Mouse (Mus musculus) ovary, postnatal 10 days (tissue): ENCODE measurements around the gene Rufy2.

ENCODE experiments used
- DNase-seq: peaks from one replicate; pipeline ENCODE4 v3.0.0; 2022; ENCODE audit warnings: low spot score

The Rufy2 gene

DNA sequence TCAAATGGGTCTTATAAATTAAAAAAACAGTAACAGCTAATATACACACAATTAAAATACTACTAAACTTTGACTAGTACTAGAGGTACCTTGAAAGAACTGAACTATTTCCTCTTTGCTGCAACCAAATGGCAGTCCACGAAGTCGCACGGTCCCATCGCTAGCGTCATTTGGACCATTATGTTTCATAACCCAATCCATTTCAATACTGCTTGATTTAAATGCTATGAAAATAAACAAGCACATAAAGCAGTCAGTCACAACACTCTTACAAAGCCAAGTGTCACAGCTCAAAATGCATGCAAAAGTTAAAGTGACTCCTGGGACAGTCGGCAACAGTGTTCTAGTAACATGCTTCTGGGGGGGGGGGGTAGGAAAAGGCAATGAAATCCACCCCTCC, 39.3 kb downstream of the Rufy2 start:
- no peak for DNase-seq

DNA sequence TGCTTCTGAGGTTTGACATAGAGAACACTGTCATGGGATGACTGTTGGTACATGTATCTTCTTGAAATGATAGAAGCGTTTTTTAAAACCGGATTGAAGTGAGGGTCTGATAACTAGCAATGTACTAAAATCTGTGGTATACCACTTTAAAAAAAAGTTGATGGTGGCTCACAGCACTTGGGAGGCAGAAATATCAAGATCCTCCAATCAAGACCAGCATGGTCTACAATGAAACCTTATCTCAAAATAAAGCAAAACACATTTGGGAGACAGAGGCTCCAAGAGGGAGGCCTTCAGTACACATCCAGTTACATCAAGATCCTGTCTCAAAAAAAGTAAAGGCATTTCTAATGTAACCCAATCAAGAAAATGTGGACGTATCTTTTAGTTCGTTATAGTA, 41.7 kb downstream of the Rufy2 start:
- no peak for DNase-seq

GRCm38 (mm10) chr10:63022541-63023120, 42.6 kb downstream of the Rufy2 start:
- DNase-seq: no peak

- peak; percentile 58 for DNase-seq
Measured at GRCm38 (mm10) chr10:63023121-63023748, 43.2 kb downstream of the Rufy2 start.

DNA sequence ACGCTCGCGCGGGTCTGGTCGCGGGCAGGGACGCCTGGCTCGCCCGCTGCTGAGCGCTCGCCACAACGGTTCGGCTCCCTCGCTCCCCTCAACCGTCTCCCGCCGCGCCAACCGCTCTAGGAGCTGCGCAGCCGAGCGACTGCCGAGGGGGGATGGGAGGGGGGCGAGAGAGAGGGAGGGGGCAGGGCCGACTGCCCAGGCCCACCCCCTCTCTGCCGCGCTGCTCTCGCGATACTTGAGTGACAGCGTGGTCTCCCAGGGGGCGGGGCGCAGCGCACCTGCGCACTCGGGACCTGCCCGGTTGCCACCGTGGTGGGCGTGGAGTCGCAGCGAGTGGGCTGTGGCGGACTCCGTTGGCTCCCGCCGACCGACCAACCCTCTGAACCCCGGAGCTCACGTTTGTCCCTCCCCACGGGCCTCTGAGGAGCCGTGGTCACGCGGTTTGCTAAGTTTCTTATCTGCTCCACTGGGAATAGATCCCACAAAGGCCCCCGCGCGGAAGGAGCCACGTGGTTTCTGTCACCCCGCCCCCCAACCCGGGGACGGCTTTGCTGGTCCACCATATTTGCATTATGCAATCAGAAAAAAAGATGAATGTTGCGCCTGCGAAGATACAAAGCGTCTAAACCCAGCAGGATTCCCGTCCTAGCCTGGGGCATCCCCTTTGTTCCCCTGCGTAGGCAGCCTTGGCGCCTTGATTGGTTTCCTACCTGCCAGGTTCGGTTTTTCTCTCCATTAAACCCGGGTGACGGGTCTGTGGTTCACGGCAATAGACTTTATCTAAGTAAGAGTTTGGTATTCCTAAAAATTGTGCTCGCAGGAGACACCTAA, 43.9 kb downstream of the Rufy2 start, which contains the start of the genes Hnrnph3 and Pbld2:
Gene Hnrnph3 (minus strand): TSS at position 469 of the 831 bp plus-strand sequence.
Gene Pbld2 (plus strand): TSS at position 567 of the 831 bp plus-strand sequence.
- DNase-seq: peak; percentile 95

- peak; percentile 36 for DNase-seq
Measured at GRCm38 (mm10) chr10:63024580-63024910, 44.5 kb downstream of the Rufy2 start.

DNA sequence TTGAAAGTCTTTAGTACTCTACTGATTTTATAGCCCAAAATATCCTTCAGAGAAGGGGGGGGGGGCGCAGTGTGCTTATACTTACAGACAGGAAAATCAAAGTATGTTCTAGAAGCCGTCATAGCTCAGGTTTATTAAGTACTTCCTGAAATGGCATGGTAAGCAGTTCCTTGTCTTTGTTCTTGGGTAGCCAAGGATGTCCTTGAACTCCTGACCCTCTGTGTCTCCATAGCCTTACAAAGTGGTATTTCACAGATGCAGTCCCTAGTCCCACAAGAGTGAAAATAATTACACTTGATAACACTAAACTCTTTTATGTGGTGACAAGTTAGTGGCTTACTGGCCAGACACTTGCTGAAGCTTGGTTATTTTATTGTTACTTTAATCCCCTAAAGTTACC, 45.0 kb downstream of the Rufy2 start:
- no peak for DNase-seq

- DNase-seq: no peak
Measured at GRCm38 (mm10) chr10:63025491-63026011, 45.5 kb downstream of the Rufy2 start.

- no peak for DNase-seq
Measured at GRCm38 (mm10) chr10:63026156-63026794, 46.3 kb downstream of the Rufy2 start.

GRCm38 (mm10) chr10:63026795-63027160, 46.8 kb downstream of the Rufy2 start:
- no peak for DNase-seq

DNA sequence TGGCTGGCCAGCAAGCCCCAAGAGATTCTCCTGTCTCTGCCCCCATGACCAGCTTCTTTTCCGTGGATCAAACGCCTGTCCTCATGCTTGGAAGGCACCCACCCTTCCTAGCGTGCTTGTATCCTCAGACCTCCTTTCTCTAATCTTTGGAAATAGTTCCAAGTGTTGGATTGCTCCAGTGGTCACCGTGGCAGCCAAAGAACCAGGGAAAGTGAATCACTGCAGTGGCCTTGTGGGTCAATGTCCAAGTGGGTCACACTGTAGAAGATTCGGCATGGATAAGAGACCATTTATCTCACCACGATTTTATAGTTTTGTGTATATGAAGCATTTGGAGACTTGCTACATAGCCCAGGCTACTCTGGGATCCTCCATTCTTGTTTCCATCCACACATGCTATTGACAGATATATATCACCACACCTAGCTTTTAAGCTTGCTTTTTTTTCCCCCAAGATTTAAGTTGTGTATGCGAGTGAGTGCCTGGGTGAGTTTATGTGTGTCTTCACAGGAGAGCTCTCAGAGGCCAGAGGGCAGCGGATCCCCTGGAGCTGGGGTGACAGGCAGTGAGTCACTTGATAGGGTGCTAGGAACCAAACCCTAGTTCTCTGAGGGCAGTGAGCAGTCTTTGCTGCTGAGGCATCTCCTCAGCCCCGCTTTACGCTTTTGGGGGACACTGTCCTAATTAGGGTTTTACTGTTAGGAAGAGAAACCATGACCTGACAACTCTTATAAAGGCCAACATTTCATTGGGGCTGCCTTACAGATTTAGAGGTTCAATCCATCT, 47.5 kb downstream of the Rufy2 start:
- DNase-seq: no peak

DNA sequence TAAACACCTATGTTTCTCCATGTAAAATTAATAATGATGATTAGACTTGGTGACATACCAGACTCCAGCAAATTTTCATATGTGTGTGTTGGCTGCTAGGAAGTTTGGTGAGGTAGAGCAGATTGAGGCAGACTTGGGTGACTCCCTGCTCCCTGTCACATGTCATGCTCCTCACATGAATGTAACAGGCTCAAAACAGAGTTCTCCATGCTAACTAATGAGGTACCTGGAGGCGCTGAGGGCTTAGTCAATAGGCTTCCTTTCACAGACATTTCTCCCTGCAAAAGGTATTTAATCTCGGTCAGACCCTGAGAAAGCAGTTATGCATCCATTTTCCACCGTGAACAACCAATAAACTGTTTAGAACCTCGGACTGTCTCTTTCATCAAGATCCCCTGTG, 48.4 kb downstream of the Rufy2 start:
- no peak for DNase-seq

DNA sequence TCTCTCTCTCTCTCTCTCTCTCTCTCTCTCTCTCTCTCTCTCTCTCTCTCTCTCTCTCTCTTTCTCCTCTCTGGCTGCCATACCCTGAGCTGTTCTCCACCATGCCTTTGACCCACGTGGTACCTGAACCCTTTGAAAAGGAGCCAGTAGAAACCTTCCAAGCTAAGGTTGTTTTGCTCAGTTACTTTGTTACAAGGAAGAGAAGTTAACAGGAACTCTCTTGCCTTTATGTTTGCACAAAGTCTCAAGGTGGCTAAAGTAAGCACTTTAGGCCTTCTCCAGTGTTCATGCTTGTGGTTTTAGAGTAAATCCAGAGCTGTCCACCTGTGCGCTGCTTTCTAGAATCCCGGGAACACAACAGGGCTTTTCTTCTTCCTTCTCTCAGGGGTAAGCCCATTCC, 52.2 kb downstream of the Rufy2 start:
- no peak for DNase-seq

GRCm38 (mm10) chr10:63032956-63033355, 52.9 kb downstream of the Rufy2 start:
- DNase-seq: no peak

DNA sequence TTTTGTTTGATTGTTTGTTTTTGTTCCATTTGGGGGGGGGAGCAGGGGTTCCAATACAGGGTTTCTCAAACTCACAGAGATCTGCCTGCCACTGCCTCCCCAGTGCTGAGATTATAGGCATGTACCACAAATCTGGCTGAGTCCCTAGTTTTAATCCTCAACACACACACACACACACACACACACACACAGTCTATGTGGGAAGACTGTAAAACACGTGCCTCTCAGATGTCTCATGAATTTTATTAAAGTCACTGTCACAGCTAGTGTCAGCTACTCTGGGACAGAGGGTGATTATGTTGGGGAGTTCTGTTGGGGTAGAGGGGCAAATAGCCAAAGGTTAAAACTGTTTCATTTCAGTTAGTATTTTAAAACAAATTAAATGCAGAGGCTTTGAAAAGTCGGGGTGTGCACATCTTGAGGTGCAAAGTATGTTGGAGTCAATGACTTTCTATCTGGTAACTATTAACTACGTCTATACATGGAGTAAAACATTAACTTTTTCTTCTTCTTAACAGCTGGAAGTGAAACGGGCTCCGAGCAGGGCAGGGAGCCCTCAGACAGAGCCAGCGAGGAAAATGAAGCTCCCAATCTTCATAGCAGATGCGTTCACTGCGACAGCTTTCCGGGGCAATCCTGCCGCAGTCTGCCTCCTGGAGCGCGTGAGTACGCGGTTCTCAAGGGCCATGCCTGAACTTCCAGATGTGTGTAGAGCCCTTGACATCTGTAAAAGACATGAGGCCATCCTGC, 58.7 kb downstream of the Rufy2 start:
- DNase-seq: no peak

DNA sequence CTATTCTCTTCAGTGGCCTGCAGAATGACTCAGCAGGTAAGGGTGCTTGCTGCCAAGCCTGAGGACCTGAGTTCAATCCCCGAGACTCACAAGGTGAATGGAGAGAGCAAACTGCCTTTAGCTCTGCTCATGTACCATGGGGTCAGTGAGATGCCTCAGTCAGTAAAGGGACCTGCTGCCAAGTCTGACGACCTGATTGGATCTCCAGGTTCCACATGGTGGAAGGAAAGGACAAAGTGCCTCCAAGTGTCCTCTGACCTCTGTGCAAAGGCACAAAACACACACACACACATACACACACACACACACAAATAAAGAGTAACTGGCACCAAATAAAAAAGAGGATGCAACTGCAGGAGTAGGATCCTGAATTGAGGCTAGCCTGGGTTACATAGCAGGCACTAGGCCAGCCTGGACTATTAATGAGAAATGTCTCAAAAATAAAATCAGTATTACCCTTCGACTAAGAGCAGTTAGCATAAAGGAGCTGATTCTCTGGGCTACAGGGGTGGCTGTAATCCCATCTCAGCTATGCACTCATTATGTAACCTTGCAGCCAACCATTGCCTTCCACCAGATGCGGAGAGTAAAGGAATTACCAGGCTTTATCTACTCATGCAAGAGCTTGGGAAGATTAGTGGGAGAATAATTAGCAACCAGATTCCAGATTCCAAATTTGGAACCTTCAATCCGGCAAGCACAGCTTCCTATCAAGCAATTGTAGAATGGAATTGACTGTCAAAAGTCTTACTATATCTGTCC, 60.0 kb downstream of the Rufy2 start:
- no peak for DNase-seq

DNA sequence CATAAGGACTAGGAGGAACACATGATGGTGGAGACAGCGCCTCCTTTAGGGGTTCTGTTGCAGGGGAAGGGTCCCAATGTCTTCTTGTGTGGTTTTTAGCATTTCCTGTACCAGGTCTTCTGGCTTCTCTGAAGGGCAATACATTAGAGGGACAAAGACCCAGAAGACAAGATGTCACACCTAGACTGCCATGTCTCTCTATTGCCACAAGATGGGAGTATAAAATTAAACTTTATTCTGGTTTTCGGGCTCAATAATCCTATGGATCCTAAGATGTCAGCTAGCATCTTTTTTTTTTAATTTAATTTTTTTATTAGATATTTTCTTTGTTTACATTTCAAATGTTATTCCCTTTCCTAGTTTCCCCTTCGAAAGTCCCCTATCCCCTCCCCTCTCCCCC, 63.1 kb downstream of the Rufy2 start:
- no peak for DNase-seq

- no peak for DNase-seq
Measured at GRCm38 (mm10) chr10:63047751-63048150, 67.7 kb downstream of the Rufy2 start.

DNA sequence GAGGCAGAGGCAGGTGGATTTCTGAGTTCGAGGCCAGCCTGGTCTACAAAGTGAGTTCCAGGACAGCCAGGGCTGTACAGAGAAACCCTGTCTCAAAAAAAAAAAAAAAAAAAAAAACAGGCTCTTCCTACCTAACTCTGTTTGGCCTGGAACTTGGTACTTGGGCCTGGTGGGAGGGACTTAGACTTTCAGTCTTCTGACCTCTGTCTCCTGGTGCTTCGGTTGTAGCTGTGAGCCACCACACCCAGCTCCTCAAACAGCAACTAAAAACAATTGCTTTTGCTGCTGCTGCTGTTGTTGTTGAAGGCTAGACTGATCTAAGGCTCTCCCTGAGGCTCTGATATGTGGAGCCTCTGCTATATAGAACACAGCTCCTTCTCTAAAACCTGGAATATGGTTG, 69.1 kb downstream of the Rufy2 start:
- no peak for DNase-seq

DNA sequence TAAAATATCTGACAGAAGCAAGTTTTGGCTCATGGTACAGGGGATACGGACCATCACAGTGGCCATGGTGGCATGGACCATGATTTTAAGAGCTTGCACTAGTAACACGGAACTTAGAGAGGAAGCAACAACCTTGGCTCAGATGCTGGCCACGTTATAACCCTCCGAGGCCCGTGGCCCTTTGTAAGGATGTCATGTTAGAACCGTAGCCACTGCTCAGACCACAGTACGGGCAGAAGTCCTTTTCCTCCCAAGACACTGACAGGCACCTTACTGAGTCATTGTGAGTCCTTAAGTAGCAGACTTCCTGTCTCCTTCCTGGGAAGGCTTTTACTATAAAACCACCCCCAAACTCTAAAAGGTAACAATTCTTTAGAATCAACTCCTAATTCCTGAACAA, 71.2 kb downstream of the Rufy2 start:
- no peak for DNase-seq
